9 mouse cellular contexts compared by ENCODE assay signal in genomic region chr13:48497693-48498221, GRCm38 (mm10). TPM values are rescaled to one million over a fixed set of nuclear protein-coding genes. Genes with fewer than 3 reads are reported as not detected.
DNase-seq lines count a peak whose midpoint lies in the region; ATAC-seq and TF ChIP-seq lines count a peak whose summit lies in the region.
"Had no signal": no experiment of that assay in that cellular context is flagged by ENCODE, and none has a peak within 500 bp of the region (broad histone marks: within the 10 kb centered on the region; RNA-seq: fewer than 3 reads in every experiment).

No protein-coding gene starts in this region.

- H3K9me3 ChIP-seq in ES-Bruce4 (replicated peaks; ENCODE audit: control insufficient read depth, insufficient read depth, low read length, poor library complexity, severe bottlenecking), result peaks cover 5% of the 10 kb centered on the region; the same call in 1 of the 2 replicates
- H3K9me3 ChIP-seq in embryonic facial prominence, embryonic 13.5 days, result peaks cover 5% of the 10 kb centered on the region; the same call in 1 of the 2 replicates
- H3K9me3 ChIP-seq in heart, embryonic 13.5 days, result peaks cover 15% of the 10 kb centered on the region
- peaks cover 9% of the 10 kb centered on the region for H3K9me3 ChIP-seq in kidney, embryonic 16.5 days (ENCODE audit: low read length)
- H3K9me3 ChIP-seq in limb, embryonic 14.5 days (ENCODE audit: control insufficient read depth, low read length), result peaks cover 11% of the 10 kb centered on the region

- peak overlapping the region; percentile 68 for H3K4me3 ChIP-seq in ES-Bruce4 (ENCODE audit: low read depth, low read length)
- peak overlapping the region; percentile 11; the same call in 1 of the 2 replicates for H3K4me3 ChIP-seq in embryonic facial prominence, embryonic 13.5 days
- peak overlapping the region; percentile 24; the same call in 1 of the 2 replicates for H3K4me3 ChIP-seq in heart, embryonic 13.5 days
- H3K4me3 ChIP-seq in kidney, embryonic 16.5 days (ENCODE audit: low read length), result no peak overlapping the region
- no peak overlapping the region for H3K4me3 ChIP-seq in limb, embryonic 14.5 days (replicated peaks; ENCODE audit: low read length)

- no peak overlapping the region for H3K27ac ChIP-seq in ES-Bruce4 (ENCODE audit: insufficient read depth, low read length)
- no peak overlapping the region for H3K27ac ChIP-seq in embryonic facial prominence, embryonic 13.5 days
- no peak overlapping the region for H3K27ac ChIP-seq in heart, embryonic 13.5 days (replicated peaks)
- H3K27ac ChIP-seq in kidney, embryonic 16.5 days (ENCODE audit: low read length), result no peak overlapping the region
- H3K27ac ChIP-seq in limb, embryonic 14.5 days (replicated peaks; ENCODE audit: low read depth, low read length), result no peak overlapping the region

- 13% methylated on average over 15 of the region's 15 CpGs for WGBS in embryonic facial prominence, embryonic 13.5 days
- 21% methylated on average over 15 of the region's 15 CpGs for WGBS in heart, embryonic 13.5 days
- WGBS in kidney, embryonic 16.5 days, result 18% methylated on average over 15 of the region's 15 CpGs
- 19% methylated on average over 15 of the region's 15 CpGs for WGBS in limb, embryonic 14.5 days

- no peaks in the 10 kb centered on the region for H3K4me1 ChIP-seq in ES-Bruce4 (ENCODE audit: control insufficient read depth, insufficient read depth, low read length)
- H3K4me1 ChIP-seq in embryonic facial prominence, embryonic 13.5 days, result peaks cover 7% of the 10 kb centered on the region; the same call in 1 of the 2 replicates
- peaks cover 18% of the 10 kb centered on the region for H3K4me1 ChIP-seq in heart, embryonic 13.5 days
- H3K4me1 ChIP-seq in kidney, embryonic 16.5 days (ENCODE audit: insufficient read depth, low read length), result peaks cover 10% of the 10 kb centered on the region; the same call in 1 of the 2 replicates
- H3K4me1 ChIP-seq in limb, embryonic 14.5 days (ENCODE audit: control insufficient read depth, insufficient read depth, low read length), result peaks cover 14% of the 10 kb centered on the region

- ATAC-seq in embryonic facial prominence, embryonic 13.5 days (ENCODE audit: insufficient number of reproducible peaks, insufficient read depth, low FRiP score, low TSS enrichment, low read depth), result peak; percentile 71; the same call in 1 of the 2 replicates
- ATAC-seq in heart, embryonic 13.5 days (ENCODE audit: extremely low read depth, insufficient number of reproducible peaks, low FRiP score, low TSS enrichment), result no peak
- ATAC-seq in kidney, embryonic 16.5 days (ENCODE audit: low FRiP score, low TSS enrichment), result peak; percentile 74
- peak; percentile 69 for ATAC-seq in limb, embryonic 14.5 days (ENCODE audit: low FRiP score, low read depth)

- H3K4me2 ChIP-seq in embryonic facial prominence, embryonic 13.5 days, result no peak overlapping the region
- H3K4me2 ChIP-seq in heart, embryonic 13.5 days, result peak overlapping the region; percentile 41
- 0 out of 2 replicates have a peak overlapping the region, but pooled peaks have one; percentile 3 for H3K4me2 ChIP-seq in kidney, embryonic 16.5 days (replicated peaks; ENCODE audit: low read depth, low read length)
- no peak overlapping the region for H3K4me2 ChIP-seq in limb, embryonic 14.5 days (replicated peaks; ENCODE audit: low read depth, low read length, severe bottlenecking)

- no peak for TF ChIP-seq POLR2A in ES-Bruce4 (IDR thresholded peaks at IDR 0.05; ENCODE audit: insufficient read depth, low read length)
- TF ChIP-seq POLR2A in limb, embryonic 14.5 days (IDR thresholded peaks at IDR 0.05; ENCODE audit: borderline replicate concordance, extremely low read depth, insufficient read depth, insufficient read length), result no peak

- H3K27me3 ChIP-seq in ES-Bruce4 (ENCODE audit: control insufficient read depth, insufficient read depth, low read length, poor library complexity, severe bottlenecking), result no peaks in the 10 kb centered on the region
- H3K27me3 ChIP-seq in embryonic facial prominence, embryonic 13.5 days, result no peaks in the 10 kb centered on the region
- H3K27me3 ChIP-seq in heart, embryonic 13.5 days (replicated peaks), result no peaks in the 10 kb centered on the region
- H3K27me3 ChIP-seq in kidney, embryonic 16.5 days (ENCODE audit: insufficient read depth, low read length), result no peaks in the 10 kb centered on the region
- no peaks in the 10 kb centered on the region for H3K27me3 ChIP-seq in limb, embryonic 14.5 days (ENCODE audit: control insufficient read depth, insufficient read depth, low read length)

- no peaks in the 10 kb centered on the region for H3K36me3 ChIP-seq in ES-Bruce4 (ENCODE audit: control insufficient read depth, insufficient read depth, low read length, poor library complexity, severe bottlenecking)
- peaks cover 43% of the 10 kb centered on the region for H3K36me3 ChIP-seq in embryonic facial prominence, embryonic 13.5 days
- H3K36me3 ChIP-seq in heart, embryonic 13.5 days, result peaks cover 42% of the 10 kb centered on the region
- peaks cover 29% of the 10 kb centered on the region for H3K36me3 ChIP-seq in kidney, embryonic 16.5 days (ENCODE audit: insufficient read depth, low read length)
- H3K36me3 ChIP-seq in limb, embryonic 14.5 days (ENCODE audit: control insufficient read depth, insufficient read depth, low read length), result peaks cover 34% of the 10 kb centered on the region

- DNase-seq in adrenal gland, postnatal 36 days, result peak; percentile 56 to 74
- peak; percentile 49 for DNase-seq in limb, embryonic 14.5 days (ENCODE audit: low spot score)
- DNase-seq in natural killer cell, adult 2 months (ENCODE audit: low spot score in 2 of 2), result peak; percentile 28 to 47
- peak; percentile 25 for DNase-seq in thymus, postnatal 0 days (ENCODE audit: low spot score)

- TF ChIP-seq EP300 in ES-Bruce4 (IDR thresholded peaks at IDR 0.05; ENCODE audit: insufficient read depth, low read depth, low read length), result no peak

- no peak overlapping the region for H3K9ac ChIP-seq in ES-Bruce4 (ENCODE audit: low read depth, poor library complexity, severe bottlenecking)
- H3K9ac ChIP-seq in embryonic facial prominence, embryonic 13.5 days, result no peak overlapping the region
- no peak overlapping the region for H3K9ac ChIP-seq in heart, embryonic 13.5 days
- no peak overlapping the region for H3K9ac ChIP-seq in kidney, embryonic 16.5 days (replicated peaks; ENCODE audit: low read length)
- H3K9ac ChIP-seq in limb, embryonic 14.5 days (ENCODE audit: low read depth, low read length, severe bottlenecking), result no peak overlapping the region

- TF ChIP-seq CTCF in ES-Bruce4 (IDR thresholded peaks at IDR 0.05; ENCODE audit: low read depth, low read length), result peak; percentile 84

RNA-seq across cellular contexts. Expression of gene Zfp169, which starts 15.5 kb away (rescaled TPM):
- 4.4 and 10.8 TPM in 2 replicates for polyA plus RNA-seq in ES-Bruce4 (2011; ENCODE audit: insufficient read depth, insufficient read length, low read depth, missing spikeins)
- 10 to 100 TPM in 1 of 2 experiments, 1 to 10 TPM in 1; 5.9 to 10.0 TPM for total RNA-seq in adrenal gland, postnatal 36 days (2021)
- 5.3 and 6.0 TPM in 2 replicates for polyA plus RNA-seq in embryonic facial prominence, embryonic 13.5 days (2015; fragmentation: Nextera tagmentation; extraction: Ambion mirVana)
- polyA plus RNA-seq in heart, embryonic 13.5 days (2015; fragmentation: Nextera tagmentation; extraction: Ambion mirVana), result 2.2 and 2.7 TPM in 2 replicates
- polyA plus RNA-seq in kidney, embryonic 16.5 days (2015; fragmentation: Nextera tagmentation; extraction: Ambion mirVana), result 4.1 and 4.2 TPM in 2 replicates
- polyA plus RNA-seq in limb, embryonic 14.5 days (2012; rRNA removed), result 8.6 and 11.5 TPM in 2 replicates
- polyA plus RNA-seq in limb, embryonic 14.5 days (2014; fragmentation: Nextera tagmentation; extraction: Ambion mirVana), result 5.6 and 7.6 TPM in 2 replicates
- 3.6 and 4.2 TPM in 2 replicates for polyA plus RNA-seq in thymus, postnatal 0 days (2015; fragmentation: Nextera tagmentation; extraction: Ambion mirVana)

RNA-seq across cellular contexts. Expression of gene A830005F24Rik, which starts 15.6 kb away (rescaled TPM):
- polyA plus RNA-seq in ES-Bruce4 (2011; ENCODE audit: insufficient read depth, insufficient read length, low read depth, missing spikeins), result not detected in 2 replicates
- not detected for total RNA-seq in adrenal gland, postnatal 36 days (2021)
- polyA plus RNA-seq in embryonic facial prominence, embryonic 13.5 days (2015; fragmentation: Nextera tagmentation; extraction: Ambion mirVana), result 2.7 and 3.3 TPM in 2 replicates
- polyA plus RNA-seq in heart, embryonic 13.5 days (2015; fragmentation: Nextera tagmentation; extraction: Ambion mirVana), result 0.44 and 0.71 TPM in 2 replicates
- polyA plus RNA-seq in kidney, embryonic 16.5 days (2015; fragmentation: Nextera tagmentation; extraction: Ambion mirVana), result 0.76 and 1.8 TPM in 2 replicates
- polyA plus RNA-seq in limb, embryonic 14.5 days (2012; rRNA removed), result 0.26 and 1.6 TPM in 2 replicates
- 1.2 and 1.8 TPM in 2 replicates for polyA plus RNA-seq in limb, embryonic 14.5 days (2014; fragmentation: Nextera tagmentation; extraction: Ambion mirVana)
- polyA plus RNA-seq in thymus, postnatal 0 days (2015; fragmentation: Nextera tagmentation; extraction: Ambion mirVana), result 1.4 and 1.7 TPM in 2 replicates
- polyA plus RNA-seq: large intestine, adult 2 months had no signal

Comparison
In these comparisons a context has a peak if more than half of its experiments do, and no peak if none do; other contexts are left out.
1. H3K4me3 ChIP-seq: peak in ES-Bruce4 (single experiment), embryonic facial prominence, embryonic 13.5 days (single experiment) and heart, embryonic 13.5 days (single experiment); none in kidney, embryonic 16.5 days (single experiment) and limb, embryonic 14.5 days (single experiment).
2. H3K4me2 ChIP-seq: peak in heart, embryonic 13.5 days (single experiment) and kidney, embryonic 16.5 days (single experiment); none in embryonic facial prominence, embryonic 13.5 days (single experiment) and limb, embryonic 14.5 days (single experiment).
3. Peak in every context shown above with its lines, with median percentiles within 50 percentile points of each other: DNase-seq.